Mouse (Mus musculus) ES-E14 (cell line): ENCODE results near the gene Ms4a18. TPM values are rescaled to one million over a fixed set of nuclear protein-coding genes. Genes with fewer than 3 reads are reported as not detected.

Experiments used
- DNase-seq: peaks from one replicate; pipeline ENCODE4 v3.0.0-alpha.2; 2013; ENCODE audit warnings: low read depth, low spot score
- H3K27ac ChIP-seq: 2 replicates; pipeline ENCODE4 v1.5.1; 2012; ENCODE audit warnings: low read depth, mild to moderate bottlenecking, low read length, moderate library complexity, mixed read lengths; ENCODE audit not compliant: poor library complexity, insufficient read depth, severe bottlenecking
- H3K36me3 ChIP-seq: 2 replicates; pipeline ENCODE4 v1.6.1; 2012; ENCODE audit warnings: mild to moderate bottlenecking, low read length, moderate library complexity, mixed read lengths; ENCODE audit not compliant: control insufficient read depth, poor library complexity, insufficient read depth, severe bottlenecking
- H3K4me1 ChIP-seq, 2 experiments: fragments of 150-350 bp in 1 of 2; sonication (generic) in 1 of 2; 2 replicates each; pipeline ENCODE4 v1.6.1; 2012; ENCODE audit warnings: low read length in 2 of 2, mild to moderate bottlenecking in 1 of 2, mixed read lengths in 1 of 2; ENCODE audit not compliant: control insufficient read depth in 2 of 2, insufficient read depth in 2 of 2, poor library complexity in 1 of 2
- H3K4me3 ChIP-seq, 2 experiments: fragments of 150-350 bp in 1 of 2; sonication (generic) in 1 of 2; 2 replicates each; pipeline ENCODE4 v1.5.1; 2012; ENCODE audit warnings: low read length in 2 of 2, low read depth in 1 of 2, mild to moderate bottlenecking in 1 of 2, mixed read lengths in 1 of 2; ENCODE audit not compliant: insufficient read depth in 1 of 2, poor library complexity in 1 of 2, severe bottlenecking in 1 of 2
- H3K9ac ChIP-seq: 2 replicates; pipeline ENCODE4 v1.6.1; 2012; ENCODE audit warnings: low read depth, mild to moderate bottlenecking, low read length, mixed read lengths; ENCODE audit not compliant: poor library complexity, insufficient read depth, severe bottlenecking
- H3K9me3 ChIP-seq: fragments of 150-350 bp; sonication (generic); 2 replicates; pipeline ENCODE4 v1.6.1; 2012; ENCODE audit warnings: low read depth, mild to moderate bottlenecking, low read length; ENCODE audit not compliant: control insufficient read depth, insufficient read depth
- CHD2 ChIP-seq: IDR thresholded peaks from 2 replicates; pipeline ENCODE4 v1.6.1; 2014; ENCODE audit warnings: mild to moderate bottlenecking, low read depth, low read length, inconsistent platforms
- HCFC1 ChIP-seq: IDR thresholded peaks from 2 replicates; pipeline ENCODE4 v1.6.1; 2012; ENCODE audit warnings: low read length, inconsistent platforms, borderline replicate concordance; ENCODE audit not compliant: insufficient read depth
- MAFK ChIP-seq: IDR thresholded peaks from 2 replicates; pipeline ENCODE4 v1.6.1; 2014; ENCODE audit warnings: mild to moderate bottlenecking, low read depth, low read length, inconsistent platforms; ENCODE audit not compliant: insufficient read depth
- ZC3H11A ChIP-seq: IDR thresholded peaks from 2 replicates; pipeline ENCODE4 v1.6.1; 2012; ENCODE audit warnings: low read depth, mild to moderate bottlenecking, inconsistent platforms, low read length, borderline replicate concordance
- ZNF384 ChIP-seq: IDR thresholded peaks from 2 replicates; pipeline ENCODE4 v1.6.1; 2012; ENCODE audit warnings: low read depth, low read length, inconsistent platforms
- in situ Hi-C, 2 experiments: fragments of 600-800 bp; cut with MboI; formaldehyde crosslinking; loops; one replicate each; pipeline ENCODE4 v1.15.1; 2025; ENCODE audit warnings: low sequenced_read_pairs in 2 of 2, inconsistent platforms in 1 of 2; ENCODE audit not compliant: unreplicated experiment in 2 of 2
- total RNA-seq: library from RNA; depleted of rRNA; stranded (reverse); fragments of 300-350 nt; gene quantifications from 2 replicates; pipeline ENCODE4 v1.2.3, GENCODE M21; 2012

Ms4a18 gene
- total RNA-seq, 1 experiment: not detected

DNA sequence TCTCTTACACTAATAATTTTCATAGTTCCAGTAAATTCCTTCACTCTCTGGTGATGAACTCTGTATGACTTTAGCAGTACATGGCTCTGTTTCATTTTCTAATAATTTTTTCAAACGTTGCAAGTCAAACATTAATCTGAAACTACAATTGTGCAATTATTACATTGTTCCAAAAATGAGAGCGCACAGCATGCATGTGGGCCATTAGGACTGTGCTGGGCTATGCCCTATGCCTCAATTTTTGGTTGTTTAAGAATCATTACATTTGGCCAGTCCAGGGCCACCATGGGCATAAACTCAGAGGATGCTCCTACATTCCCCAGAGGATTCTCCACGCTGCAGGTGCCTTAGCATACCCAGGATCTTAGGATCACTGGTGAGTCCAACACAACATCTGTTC, 35.4 kb upstream of the Ms4a18 start:
- Histone ChIP-seq H3K9me3 (no peaks in the 10 kb centered on the region), H3K4me1 (no peaks in the 10 kb centered on the region), H3K4me3 (no peak overlapping the region), H3K9ac (no peak overlapping the region), H3K27ac (no peak overlapping the region), H3K36me3 (no peaks in the 10 kb centered on the region)
- in situ Hi-C loops: no loop called here
- TF ChIP-seq ZC3H11A (no peak), ZNF384 (no peak), CHD2 (no peak), HCFC1 (no peak), MAFK (no peak)
- no peak for DNase-seq

DNA sequence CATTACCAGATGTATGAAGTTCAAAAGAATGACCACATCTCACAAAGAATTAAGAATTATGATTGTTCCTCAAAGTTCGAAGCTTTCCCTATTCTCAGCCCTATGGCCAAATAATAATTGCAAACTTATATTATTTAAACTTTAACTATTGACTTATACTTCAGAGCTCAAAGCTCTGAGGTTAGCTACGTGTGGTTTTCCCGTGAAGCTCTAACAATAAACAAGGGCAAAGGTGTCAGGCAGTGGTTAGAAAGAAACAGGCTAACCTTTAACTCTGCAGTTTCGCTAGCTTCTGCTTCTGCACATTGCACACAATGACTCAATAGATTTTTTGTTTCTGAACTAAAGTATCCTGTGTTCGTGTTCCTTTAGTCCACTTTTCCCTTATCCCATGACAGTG, 35.0 kb upstream of the Ms4a18 start:
- no peak overlapping the region for H3K9ac ChIP-seq
- no peaks in the 10 kb centered on the region for H3K9me3 ChIP-seq
- H3K4me3 ChIP-seq: no peak overlapping the region
- in situ Hi-C loops: no loop called here
- no peaks in the 10 kb centered on the region for H3K4me1 ChIP-seq
- H3K27ac ChIP-seq: no peak overlapping the region
- DNase-seq: no peak
- TF ChIP-seq ZC3H11A: no peak
- no peaks in the 10 kb centered on the region for H3K36me3 ChIP-seq

- no peak overlapping the region for H3K27ac ChIP-seq
- H3K36me3 ChIP-seq: no peaks in the 10 kb centered on the region
- no peak overlapping the region for H3K4me3 ChIP-seq
- H3K9ac ChIP-seq: no peak overlapping the region
- in situ Hi-C loops: no loop called here
- DNase-seq: no peak
- H3K4me1 ChIP-seq: peaks cover 0 to 3% of the 10 kb centered on the region in 2 experiments; a peak in 1 of 4 replicates
- TF ChIP-seq HCFC1 (no peak), MAFK (no peak), ZNF384 (no peak), CHD2 (no peak), ZC3H11A (no peak)
- H3K9me3 ChIP-seq: no peaks in the 10 kb centered on the region
These were observed 32.5 kb upstream of the Ms4a18 start for GRCm38 (mm10) chr19:11050286-11050685.

- no peak overlapping the region for H3K4me3 ChIP-seq
- H3K27ac ChIP-seq: no peak overlapping the region
- in situ Hi-C loops: no loop called here
- H3K36me3 ChIP-seq: no peaks in the 10 kb centered on the region
- DNase-seq: no peak
- H3K9me3 ChIP-seq: no peaks in the 10 kb centered on the region
- peaks cover 0 to 4% of the 10 kb centered on the region in 2 experiments; a peak in 1 of 4 replicates for H3K4me1 ChIP-seq
- TF ChIP-seq CHD2 (no peak), ZC3H11A (no peak), HCFC1 (no peak), ZNF384 (no peak), MAFK (no peak)
- H3K9ac ChIP-seq: no peak overlapping the region
These were observed 31.6 kb upstream of the Ms4a18 start for GRCm38 (mm10) chr19:11049426-11049825.

- H3K9me3 ChIP-seq: no peaks in the 10 kb centered on the region
- TF ChIP-seq MAFK: no peak
- no peak for TF ChIP-seq CHD2
- no peak for TF ChIP-seq HCFC1
- no peak for TF ChIP-seq ZC3H11A
- no peak for TF ChIP-seq ZNF384
- no peak for DNase-seq
- no peak overlapping the region; the same call in 1 of the 2 replicates for H3K9ac ChIP-seq
- peaks cover 0 to 4% of the 10 kb centered on the region in 2 experiments; a peak in 1 of 4 replicates for H3K4me1 ChIP-seq
- no peak overlapping the region for H3K27ac ChIP-seq
- in situ Hi-C loops: no loop called here
- no peak overlapping the region for H3K4me3 ChIP-seq
- H3K36me3 ChIP-seq: no peaks in the 10 kb centered on the region
These were observed 30.7 kb upstream of the Ms4a18 start for GRCm38 (mm10) chr19:11048503-11048902.
